Mouse (Mus musculus): ENCODE data around the gene Knstrn. TPM values are rescaled to one million over a fixed set of nuclear protein-coding genes. Genes with fewer than 3 reads are reported as not detected.

The Knstrn gene
- polyA plus RNA-seq, 1 experiment from 2014 or later, result 7.2 TPM

DNA sequence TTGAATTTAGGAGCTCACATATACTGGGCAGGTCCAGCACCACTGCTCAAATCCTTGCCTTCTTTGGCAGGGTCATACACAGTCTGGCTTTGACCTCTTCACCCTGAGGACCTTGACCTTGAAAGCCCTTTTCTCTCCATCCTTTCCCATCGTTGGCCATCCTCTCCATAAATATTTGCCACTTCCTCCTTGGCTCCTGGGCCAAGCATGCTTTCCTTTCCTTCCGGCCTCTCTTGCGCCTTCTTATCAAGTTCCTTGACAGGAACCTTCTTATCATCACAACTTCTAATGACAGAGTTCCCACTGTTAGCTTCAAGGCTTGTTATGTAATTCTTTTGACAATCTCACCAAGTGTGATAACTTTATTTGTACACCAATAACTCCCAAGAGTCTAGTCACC lies 8.7 kb upstream of the Knstrn start:
- Histone ChIP-seq H3K4me1 (ENCODE audit: control insufficient read depth, insufficient read depth, low read length) (no peaks in the 10 kb centered on the region), H3K36me3 (ENCODE audit: control insufficient read depth, insufficient read depth, low read length) (no peaks in the 10 kb centered on the region), H3K9ac (replicated peaks; ENCODE audit: low read depth, low read length) (no peak overlapping the region), H3K4me3 (ENCODE audit: low read depth, low read length) (no peak overlapping the region), H3K27ac (ENCODE audit: low read depth, low read length) (no peak overlapping the region), H3K4me2 (ENCODE audit: low read depth, low read length) (no peak overlapping the region), H3K9me3 (ENCODE audit: control insufficient read depth, low read length) (no peaks in the 10 kb centered on the region), H3K27me3 (ENCODE audit: control insufficient read depth, insufficient read depth, low read length) (no peaks in the 10 kb centered on the region)
- ATAC-seq (ENCODE audit: low read depth), result no peak
- 79% methylated on average over 3 of the region's 3 CpGs for WGBS

DNA sequence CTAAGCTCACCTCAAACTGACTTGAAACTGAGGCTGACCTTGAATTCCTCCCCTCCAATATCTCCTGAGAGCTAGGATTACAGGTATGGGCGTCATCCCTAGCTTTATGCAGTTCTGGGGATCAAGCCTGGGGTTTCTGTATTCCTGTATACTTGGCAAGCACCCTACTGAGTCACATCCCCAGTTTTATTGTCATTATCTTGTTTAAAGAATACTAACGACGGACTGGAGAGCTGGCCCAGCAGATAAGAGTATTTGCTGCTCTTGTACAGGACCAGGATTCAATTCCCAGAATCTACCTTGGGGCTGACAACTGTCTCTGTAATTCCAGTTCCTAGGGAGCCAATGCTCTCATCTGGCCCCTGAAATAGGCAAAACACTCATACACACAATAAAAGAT lies 8.0 kb upstream of the Knstrn start:
- Histone ChIP-seq H3K4me3 (ENCODE audit: low read depth, low read length) (no peak overlapping the region), H3K4me2 (ENCODE audit: low read depth, low read length) (no peak overlapping the region), H3K36me3 (ENCODE audit: control insufficient read depth, insufficient read depth, low read length) (no peaks in the 10 kb centered on the region), H3K27me3 (ENCODE audit: control insufficient read depth, insufficient read depth, low read length) (no peaks in the 10 kb centered on the region), H3K4me1 (ENCODE audit: control insufficient read depth, insufficient read depth, low read length) (no peaks in the 10 kb centered on the region), H3K9me3 (ENCODE audit: control insufficient read depth, low read length) (no peaks in the 10 kb centered on the region), H3K27ac (ENCODE audit: low read depth, low read length) (no peak overlapping the region), H3K9ac (replicated peaks; ENCODE audit: low read depth, low read length) (no peak overlapping the region)
- WGBS, result 38% methylated on average over 3 of the region's 3 CpGs
- no peak for ATAC-seq (ENCODE audit: low read depth)

DNA sequence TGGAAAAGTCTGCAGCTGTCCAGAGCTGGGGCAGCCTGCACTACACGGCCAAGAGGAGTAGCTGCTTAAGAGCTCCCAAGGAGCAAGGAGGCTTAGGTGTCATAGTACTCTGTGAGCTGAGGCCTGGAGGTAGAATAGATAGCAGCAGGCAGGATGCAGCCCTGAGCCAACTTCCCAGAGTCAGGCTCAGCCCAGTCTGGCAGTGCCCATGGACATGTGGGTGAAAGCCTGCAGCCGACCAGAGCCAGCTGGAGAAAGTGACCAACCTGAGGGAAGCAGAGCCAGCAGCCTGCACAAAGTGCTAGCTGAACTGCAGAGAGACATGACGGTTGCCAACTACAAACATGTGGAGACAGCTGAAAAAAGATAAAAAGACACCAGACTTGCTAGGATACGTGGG lies 6.9 kb upstream of the Knstrn start:
- WGBS, result 73% methylated on average over 4 of the region's 4 CpGs
- H3K4me1 ChIP-seq (ENCODE audit: control insufficient read depth, insufficient read depth, low read length), result no peaks in the 10 kb centered on the region
- no peak overlapping the region for H3K4me2 ChIP-seq (ENCODE audit: low read depth, low read length)
- H3K4me3 ChIP-seq (ENCODE audit: low read depth, low read length), result no peak overlapping the region
- no peaks in the 10 kb centered on the region for H3K27me3 ChIP-seq (ENCODE audit: control insufficient read depth, insufficient read depth, low read length)
- no peak overlapping the region for H3K27ac ChIP-seq (ENCODE audit: low read depth, low read length)
- H3K9ac ChIP-seq (replicated peaks; ENCODE audit: low read depth, low read length), result no peak overlapping the region
- no peaks in the 10 kb centered on the region for H3K36me3 ChIP-seq (ENCODE audit: control insufficient read depth, insufficient read depth, low read length)
- H3K9me3 ChIP-seq (ENCODE audit: control insufficient read depth, low read length), result no peaks in the 10 kb centered on the region
- ATAC-seq (ENCODE audit: low read depth), result no peak

DNA sequence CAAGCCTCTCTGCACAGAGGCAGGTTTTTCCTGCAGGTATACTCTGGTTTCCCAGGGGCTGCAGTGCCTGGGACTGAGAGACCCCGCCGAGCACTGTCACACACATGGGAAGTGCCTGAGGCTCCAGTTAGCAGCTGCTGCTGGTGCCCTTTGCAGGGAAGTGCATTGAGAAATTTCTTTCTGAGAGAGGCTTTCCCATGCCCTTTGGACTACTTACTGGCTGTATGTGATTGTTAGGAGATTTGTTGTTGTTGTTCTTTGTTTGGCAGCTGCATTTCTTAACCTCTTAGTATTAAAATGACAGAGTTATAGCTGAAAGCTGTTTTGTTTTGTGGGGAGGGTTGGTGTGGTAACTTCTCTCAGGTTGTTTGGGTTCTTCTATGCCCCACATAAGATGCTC lies 2.9 kb upstream of the Knstrn start:
- ATAC-seq (ENCODE audit: low read depth), result no peak
- no peak overlapping the region for H3K4me3 ChIP-seq (ENCODE audit: low read depth, low read length)
- H3K27ac ChIP-seq (ENCODE audit: low read depth, low read length), result no peak overlapping the region
- H3K27me3 ChIP-seq (ENCODE audit: control insufficient read depth, insufficient read depth, low read length), result no peaks in the 10 kb centered on the region
- no peaks in the 10 kb centered on the region for H3K36me3 ChIP-seq (ENCODE audit: control insufficient read depth, insufficient read depth, low read length)
- H3K9me3 ChIP-seq (ENCODE audit: control insufficient read depth, low read length), result no peaks in the 10 kb centered on the region
- 0 out of 2 replicates have a peak, but pooled peaks cover 4% of the 10 kb centered on the region for H3K4me1 ChIP-seq (ENCODE audit: control insufficient read depth, insufficient read depth, low read length)
- no peak overlapping the region for H3K4me2 ChIP-seq (ENCODE audit: low read depth, low read length)
- 29% methylated on average over 2 of the region's 2 CpGs for WGBS
- H3K9ac ChIP-seq (replicated peaks; ENCODE audit: low read depth, low read length), result no peak overlapping the region

DNA sequence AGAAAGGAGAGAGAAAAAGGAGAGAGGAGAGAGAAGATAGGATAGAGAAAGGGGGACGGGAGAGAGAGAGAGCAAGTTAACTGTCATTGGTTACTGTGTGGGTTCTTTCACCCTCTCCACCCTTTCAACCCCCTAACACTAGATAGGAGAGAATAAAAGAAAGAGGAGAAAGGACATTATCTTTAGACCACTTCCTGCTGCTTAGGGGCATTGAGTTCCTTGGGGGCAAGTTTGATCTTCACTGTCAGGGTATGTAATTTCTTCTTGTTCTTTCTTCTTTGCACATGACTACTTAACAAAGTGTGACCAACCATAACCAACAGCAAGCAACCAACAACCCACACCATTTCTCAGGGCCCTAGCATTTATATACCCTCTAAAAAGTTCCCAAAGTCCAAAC lies 1.1 kb upstream of the Knstrn start:
- no peaks in the 10 kb centered on the region for H3K27me3 ChIP-seq (ENCODE audit: control insufficient read depth, insufficient read depth, low read length)
- WGBS, result 76% methylated on average over 1 of the region's 1 CpGs
- H3K4me1 ChIP-seq (ENCODE audit: control insufficient read depth, insufficient read depth, low read length), result 0 out of 2 replicates have a peak, but pooled peaks cover 4% of the 10 kb centered on the region
- no peaks in the 10 kb centered on the region for H3K36me3 ChIP-seq (ENCODE audit: control insufficient read depth, insufficient read depth, low read length)
- no peak overlapping the region for H3K4me2 ChIP-seq (ENCODE audit: low read depth, low read length)
- H3K4me3 ChIP-seq (ENCODE audit: low read depth, low read length), result no peak overlapping the region
- H3K9me3 ChIP-seq (ENCODE audit: control insufficient read depth, low read length), result no peaks in the 10 kb centered on the region
- no peak overlapping the region for H3K27ac ChIP-seq (ENCODE audit: low read depth, low read length)
- no peak overlapping the region for H3K9ac ChIP-seq (replicated peaks; ENCODE audit: low read depth, low read length)
- ATAC-seq (ENCODE audit: low read depth), result no peak

DNA sequence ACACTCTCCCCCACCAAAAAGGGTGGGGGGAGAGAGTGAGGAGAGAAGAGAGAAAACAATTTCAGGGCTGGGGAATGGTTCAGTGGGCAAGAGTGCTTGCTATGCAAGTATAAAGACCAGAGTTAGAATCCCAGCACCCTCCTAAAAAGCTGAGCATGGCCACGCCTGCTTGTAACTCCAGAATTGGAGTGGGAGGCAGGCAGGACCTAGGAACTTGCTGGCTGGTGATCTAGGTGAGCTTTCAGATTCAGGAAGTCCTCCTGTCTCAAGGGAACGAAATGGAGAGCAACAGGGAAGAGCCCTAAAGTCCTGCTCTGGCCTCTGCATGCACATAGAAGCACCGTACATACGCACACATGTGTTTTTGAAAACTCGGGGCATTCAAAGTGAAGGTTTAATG lies 9.0 kb downstream of the Knstrn start:
- ATAC-seq (ENCODE audit: low read depth), result no peak
- Histone ChIP-seq H3K4me3 (ENCODE audit: low read depth, low read length) (no peak overlapping the region), H3K4me1 (ENCODE audit: control insufficient read depth, insufficient read depth, low read length) (no peaks in the 10 kb centered on the region), H3K4me2 (ENCODE audit: low read depth, low read length) (no peak overlapping the region), H3K27me3 (ENCODE audit: control insufficient read depth, insufficient read depth, low read length) (no peaks in the 10 kb centered on the region), H3K9me3 (ENCODE audit: control insufficient read depth, low read length) (no peaks in the 10 kb centered on the region), H3K36me3 (ENCODE audit: control insufficient read depth, insufficient read depth, low read length) (no peaks in the 10 kb centered on the region), H3K27ac (ENCODE audit: low read depth, low read length) (no peak overlapping the region), H3K9ac (replicated peaks; ENCODE audit: low read depth, low read length) (no peak overlapping the region)
- WGBS, result 97% methylated on average over 5 of the region's 5 CpGs

DNA sequence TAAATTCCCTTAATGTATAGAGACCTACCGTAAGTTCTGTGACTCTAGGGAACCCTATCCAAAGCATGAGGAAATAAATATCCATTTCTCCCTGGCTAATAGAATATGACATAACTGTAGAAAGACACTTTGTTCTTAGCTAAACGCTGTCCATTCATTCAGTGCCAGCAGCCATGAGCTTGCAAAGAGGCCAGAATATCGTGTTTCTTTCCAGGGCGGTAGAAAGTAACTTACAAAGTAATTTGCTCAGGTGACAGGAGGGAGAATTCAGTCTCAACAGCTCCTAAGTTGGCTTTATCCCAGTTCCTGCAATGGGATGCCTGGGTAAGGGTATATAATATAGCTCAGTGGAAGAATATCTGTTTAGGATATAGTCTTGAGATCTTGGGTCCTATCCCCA lies 10.6 kb downstream of the Knstrn start:
- Histone ChIP-seq H3K27ac (ENCODE audit: low read depth, low read length) (no peak overlapping the region), H3K27me3 (ENCODE audit: control insufficient read depth, insufficient read depth, low read length) (no peaks in the 10 kb centered on the region), H3K4me1 (ENCODE audit: control insufficient read depth, insufficient read depth, low read length) (no peaks in the 10 kb centered on the region), H3K4me2 (ENCODE audit: low read depth, low read length) (no peak overlapping the region), H3K9ac (replicated peaks; ENCODE audit: low read depth, low read length) (no peak overlapping the region), H3K4me3 (ENCODE audit: low read depth, low read length) (no peak overlapping the region), H3K36me3 (ENCODE audit: control insufficient read depth, insufficient read depth, low read length) (no peaks in the 10 kb centered on the region), H3K9me3 (ENCODE audit: control insufficient read depth, low read length) (no peaks in the 10 kb centered on the region)
- 92% methylated on average over 4 of the region's 4 CpGs for WGBS
- ATAC-seq (ENCODE audit: low read depth), result no peak

DNA sequence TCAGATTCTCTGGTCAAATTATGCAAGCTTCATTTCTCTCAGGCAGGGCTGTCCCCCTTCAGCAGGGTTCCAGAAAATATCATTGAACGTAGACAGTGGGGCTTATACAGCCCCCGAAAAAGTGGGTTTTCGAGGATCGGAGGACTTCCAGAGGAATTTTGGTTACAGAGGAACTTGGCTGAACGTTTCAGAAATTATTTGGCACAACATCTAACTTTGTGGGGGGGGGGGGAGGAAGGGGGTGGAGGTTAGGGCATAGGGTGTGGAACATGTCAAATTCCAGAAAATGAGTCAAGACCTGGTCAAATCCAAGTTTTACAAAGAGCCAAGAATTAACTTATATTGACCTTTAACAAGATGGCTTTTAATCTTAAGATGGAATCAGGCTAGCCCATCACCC lies 15.3 kb downstream of the Knstrn start:
- Histone ChIP-seq H3K36me3 (ENCODE audit: control insufficient read depth, insufficient read depth, low read length) (no peaks in the 10 kb centered on the region), H3K27ac (ENCODE audit: low read depth, low read length) (no peak overlapping the region), H3K4me2 (ENCODE audit: low read depth, low read length) (no peak overlapping the region), H3K4me3 (ENCODE audit: low read depth, low read length) (no peak overlapping the region), H3K9ac (replicated peaks; ENCODE audit: low read depth, low read length) (no peak overlapping the region), H3K4me1 (ENCODE audit: control insufficient read depth, insufficient read depth, low read length) (no peaks in the 10 kb centered on the region), H3K9me3 (ENCODE audit: control insufficient read depth, low read length) (no peaks in the 10 kb centered on the region), H3K27me3 (ENCODE audit: control insufficient read depth, insufficient read depth, low read length) (no peaks in the 10 kb centered on the region)
- 96% methylated on average over 5 of the region's 5 CpGs for WGBS
- no peak for ATAC-seq (ENCODE audit: low read depth)

DNA sequence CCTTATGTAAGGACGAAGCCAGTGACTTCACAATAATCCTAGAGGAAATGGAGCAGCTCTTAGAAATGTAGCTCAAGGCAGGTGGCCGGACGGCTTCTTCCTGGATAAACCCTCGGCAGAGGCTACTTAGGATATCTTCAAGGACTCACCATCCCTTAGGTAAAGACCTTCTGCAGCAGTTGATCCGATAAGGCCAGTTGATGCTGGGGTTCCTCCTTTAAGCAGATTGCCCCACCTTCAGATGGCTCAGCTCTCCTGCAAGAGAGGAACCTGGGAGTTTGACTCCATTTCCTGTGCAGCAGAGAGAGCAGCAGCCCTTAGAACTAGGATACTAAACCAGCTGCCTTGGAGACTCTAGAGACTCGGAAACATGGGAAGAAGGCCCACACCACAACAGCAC lies 20.3 kb downstream of the Knstrn start:
- Histone ChIP-seq H3K4me1 (ENCODE audit: control insufficient read depth, insufficient read depth, low read length) (no peaks in the 10 kb centered on the region), H3K9me3 (ENCODE audit: control insufficient read depth, low read length) (no peaks in the 10 kb centered on the region), H3K4me2 (ENCODE audit: low read depth, low read length) (no peak overlapping the region), H3K4me3 (ENCODE audit: low read depth, low read length) (no peak overlapping the region), H3K36me3 (ENCODE audit: control insufficient read depth, insufficient read depth, low read length) (no peaks in the 10 kb centered on the region), H3K9ac (replicated peaks; ENCODE audit: low read depth, low read length) (no peak overlapping the region), H3K27me3 (ENCODE audit: control insufficient read depth, insufficient read depth, low read length) (no peaks in the 10 kb centered on the region), H3K27ac (ENCODE audit: low read depth, low read length) (no peak overlapping the region)
- ATAC-seq (ENCODE audit: low read depth), result no peak
- WGBS, result 95% methylated on average over 6 of the region's 6 CpGs

DNA sequence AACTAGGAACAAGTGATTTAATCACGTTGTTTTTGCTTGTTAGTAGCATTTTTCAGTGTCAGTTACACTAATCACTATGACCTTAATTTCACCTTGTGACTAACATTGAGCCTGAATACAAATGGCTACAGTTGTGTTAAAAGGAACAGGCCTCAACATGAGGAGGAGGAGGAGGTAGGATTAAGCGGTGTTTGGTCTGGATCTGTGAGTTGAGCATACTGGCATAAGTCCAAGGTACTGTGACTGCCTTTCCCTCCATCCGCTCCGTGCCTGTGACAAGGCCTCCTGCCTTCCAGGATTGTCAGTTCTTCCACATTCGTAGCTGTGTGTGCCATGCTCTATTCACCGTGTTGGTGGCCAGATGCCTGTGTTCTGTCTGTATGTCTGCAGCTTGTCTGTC lies 21.3 kb downstream of the Knstrn start:
- no peak for ATAC-seq (ENCODE audit: low read depth)
- no peak overlapping the region for H3K4me2 ChIP-seq (ENCODE audit: low read depth, low read length)

More for the DNA sequence above, 21.3 kb downstream of the Knstrn start:
- Histone ChIP-seq H3K27ac (ENCODE audit: low read depth, low read length) (no peak overlapping the region), H3K27me3 (ENCODE audit: control insufficient read depth, insufficient read depth, low read length) (no peaks in the 10 kb centered on the region), H3K9me3 (ENCODE audit: control insufficient read depth, low read length) (no peaks in the 10 kb centered on the region), H3K4me1 (ENCODE audit: control insufficient read depth, insufficient read depth, low read length) (no peaks in the 10 kb centered on the region), H3K4me3 (ENCODE audit: low read depth, low read length) (no peak overlapping the region), H3K36me3 (ENCODE audit: control insufficient read depth, insufficient read depth, low read length) (no peaks in the 10 kb centered on the region), H3K9ac (replicated peaks; ENCODE audit: low read depth, low read length) (no peak overlapping the region)
- WGBS, result 86% methylated on average over 6 of the region's 6 CpGs

All from neural tube, embryonic 14.5 days (tissue).